Mouse (Mus musculus): ENCODE results near the gene Dcst1. TPM values are rescaled to one million over a fixed set of nuclear protein-coding genes. Genes with fewer than 3 reads are reported as not detected.

The Dcst1 gene
- polyA plus RNA-seq, 2 experiments, result 0.03 TPM; not detected in 1

DNA sequence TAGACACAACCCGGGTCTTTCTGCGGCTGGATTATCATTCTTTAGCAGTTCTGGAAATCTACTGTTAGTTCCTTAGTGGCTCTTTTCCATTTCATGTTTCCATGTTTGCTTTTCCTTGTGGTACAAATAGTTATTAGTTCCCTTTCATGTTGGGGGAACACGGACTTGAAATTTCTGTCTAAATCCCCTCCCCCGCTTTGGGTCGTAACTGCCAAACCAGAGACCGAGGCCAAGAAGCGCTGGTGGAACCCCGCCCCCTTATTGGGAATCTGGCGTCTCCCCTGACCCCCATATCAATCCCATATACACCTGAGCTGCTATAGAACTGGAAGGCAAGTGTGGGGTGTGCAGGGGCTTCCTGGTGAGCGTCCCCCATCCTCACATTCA, 30.4 kb upstream of the Dcst1 start:
- ATAC-seq (ENCODE audit: insufficient read depth) (no peak), DNase-seq (ENCODE audit: low read depth in 3 of 3, low spot score in 3 of 3) (no peak)
- 2% methylated on average over 10 of the region's 10 CpGs for WGBS (ENCODE audit: insufficient replicate concordance)
- Histone ChIP-seq H3K9me3 (ENCODE audit: control insufficient read depth, low read length) (no peaks in the 10 kb centered on the region), H3K36me3 (replicated peaks; ENCODE audit: control insufficient read depth, insufficient read depth, low read depth) (no peaks in the 10 kb centered on the region), H3K4me2 (ENCODE audit: low read depth) (peak overlapping the region; percentile 98), H3K4me1 (replicated peaks; ENCODE audit: control insufficient read depth in 2 of 2, insufficient read depth in 2 of 2, low read length in 1 of 2) (peaks cover 9 to 16% of the 10 kb centered on the region in 2 experiments), H3K4me3 (ENCODE audit: insufficient read depth in 1 of 2, low read depth in 2 of 2, low read length in 2 of 2) (peak overlapping the region; percentile 54 to 61), H3K27me3 (ENCODE audit: control insufficient read depth, insufficient read depth, low read length) (peaks cover 20% of the 10 kb centered on the region), H3K27ac (no peak overlapping the region), H3K9ac (replicated peaks) (peak overlapping the region; percentile 45)
- TF ChIP-seq CTCF (IDR thresholded peaks at IDR 0.05; ENCODE audit: low read depth) (no peak), EP300 (IDR thresholded peaks at IDR 0.05; ENCODE audit: low read depth) (no peak)

GRCm38 (mm10) chr3:89394894-89395256, 29.8 kb upstream of the Dcst1 start:
- under 1% methylated on average over 12 of the region's 12 CpGs for WGBS (ENCODE audit: insufficient replicate concordance)
- DNase-seq (ENCODE audit: low read depth in 3 of 3, low spot score in 3 of 3) (peak; percentile 68 to 74 (median 70)), ATAC-seq (ENCODE audit: insufficient read depth) (peak; percentile 20; the same call in 1 of the 2 replicates)

DNA sequence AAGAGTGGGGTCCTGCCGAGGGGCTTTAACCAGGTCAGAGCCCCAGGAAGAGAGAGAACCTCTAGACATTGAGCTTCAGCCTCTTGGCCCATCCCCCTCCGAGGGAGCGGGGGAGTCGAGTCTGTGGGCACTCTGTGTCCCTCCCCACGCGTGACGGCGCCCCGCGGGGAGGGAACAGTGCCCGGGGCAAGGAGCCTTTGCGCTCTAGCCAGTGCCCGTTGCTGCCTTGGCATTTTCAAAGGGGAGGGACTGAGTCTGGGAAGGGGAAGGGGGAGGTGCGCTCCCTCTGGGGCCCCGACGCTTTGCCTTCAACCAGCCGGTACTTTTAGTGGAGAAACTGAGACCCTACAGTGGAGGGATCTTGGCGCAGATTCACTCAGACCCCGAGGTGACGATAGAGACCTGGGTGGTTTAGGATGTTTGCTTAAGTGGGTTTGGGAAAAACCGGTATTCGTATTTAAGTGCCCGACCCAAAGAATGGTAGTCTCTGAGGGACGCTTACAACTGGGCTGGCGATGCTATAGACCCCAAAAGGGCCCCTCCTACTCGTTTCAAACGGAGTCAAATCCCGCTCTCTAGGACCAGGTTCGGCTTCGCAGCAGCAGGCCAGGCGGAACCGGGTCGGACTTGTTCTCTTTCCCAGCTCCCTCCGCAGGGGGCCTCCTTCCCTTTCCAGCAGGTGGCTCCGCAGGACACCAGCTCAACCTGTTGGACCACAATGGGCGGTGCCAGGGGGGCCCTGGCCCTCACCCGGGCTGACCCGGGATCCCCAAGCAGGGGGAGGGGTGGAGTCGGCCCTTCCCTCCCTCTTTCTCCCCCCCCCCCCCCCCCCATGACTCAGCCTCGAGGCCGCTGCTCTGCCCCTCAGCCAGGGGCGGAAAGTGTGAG, 29.2 kb upstream of the Dcst1 start, which contains the start of gene Zbtb7b:
Gene Zbtb7b, minus strand, starts transcription at position 771 of the 888 bp plus-strand sequence.
- Histone ChIP-seq H3K9me3 (ENCODE audit: control insufficient read depth, low read length) (no peaks in the 10 kb centered on the region), H3K4me2 (ENCODE audit: low read depth) (peak within 1 kb of the TSS; percentile 98), H3K36me3 (replicated peaks; ENCODE audit: control insufficient read depth, insufficient read depth, low read depth) (no peaks in the 10 kb centered on the region), H3K4me1 (replicated peaks; ENCODE audit: control insufficient read depth in 2 of 2, insufficient read depth in 2 of 2, low read length in 1 of 2) (peaks cover 9 to 19% of the 10 kb centered on the region in 2 experiments), H3K27ac (peak within 1 kb of the TSS; percentile 51), H3K4me3 (ENCODE audit: insufficient read depth in 1 of 2, low read depth in 2 of 2, low read length in 2 of 2) (peak within 1 kb of the TSS; percentile 54 to 61), H3K9ac (replicated peaks) (peak within 1 kb of the TSS; percentile 63), H3K27me3 (ENCODE audit: control insufficient read depth, insufficient read depth, low read length) (peaks cover 20% of the 10 kb centered on the region)
- ATAC-seq (ENCODE audit: insufficient read depth) (peak; percentile 64), DNase-seq (ENCODE audit: low read depth in 3 of 3, low spot score in 3 of 3) (no peak)
- WGBS (ENCODE audit: insufficient replicate concordance), result under 1% methylated on average over 41 of the region's 42 CpGs
- TF ChIP-seq EP300 (IDR thresholded peaks at IDR 0.05; ENCODE audit: low read depth) (no peak), CTCF (IDR thresholded peaks at IDR 0.05; ENCODE audit: low read depth) (peak; percentile 62)

More at GRCm38 (mm10) chr3:89394894-89395256, 29.8 kb upstream of the Dcst1 start:
- peaks cover 20% of the 10 kb centered on the region for H3K27me3 ChIP-seq (ENCODE audit: control insufficient read depth, insufficient read depth, low read length)
- H3K4me3 ChIP-seq (ENCODE audit: insufficient read depth in 1 of 2, low read depth in 2 of 2, low read length in 2 of 2), result peak overlapping the region; percentile 54 to 61
- peak overlapping the region; percentile 45 for H3K9ac ChIP-seq (replicated peaks)
- peaks cover 9 to 16% of the 10 kb centered on the region in 2 experiments for H3K4me1 ChIP-seq (replicated peaks; ENCODE audit: control insufficient read depth in 2 of 2, insufficient read depth in 2 of 2, low read length in 1 of 2)
- no peaks in the 10 kb centered on the region for H3K36me3 ChIP-seq (replicated peaks; ENCODE audit: control insufficient read depth, insufficient read depth, low read depth)
- peak overlapping the region; percentile 98 for H3K4me2 ChIP-seq (ENCODE audit: low read depth)
- no peak for TF ChIP-seq CTCF (IDR thresholded peaks at IDR 0.05; ENCODE audit: low read depth)
- TF ChIP-seq EP300 (IDR thresholded peaks at IDR 0.05; ENCODE audit: low read depth), result no peak; the same call in 1 of the 2 replicates
- H3K9me3 ChIP-seq (ENCODE audit: control insufficient read depth, low read length), result no peaks in the 10 kb centered on the region
- no peak overlapping the region for H3K27ac ChIP-seq

DNA sequence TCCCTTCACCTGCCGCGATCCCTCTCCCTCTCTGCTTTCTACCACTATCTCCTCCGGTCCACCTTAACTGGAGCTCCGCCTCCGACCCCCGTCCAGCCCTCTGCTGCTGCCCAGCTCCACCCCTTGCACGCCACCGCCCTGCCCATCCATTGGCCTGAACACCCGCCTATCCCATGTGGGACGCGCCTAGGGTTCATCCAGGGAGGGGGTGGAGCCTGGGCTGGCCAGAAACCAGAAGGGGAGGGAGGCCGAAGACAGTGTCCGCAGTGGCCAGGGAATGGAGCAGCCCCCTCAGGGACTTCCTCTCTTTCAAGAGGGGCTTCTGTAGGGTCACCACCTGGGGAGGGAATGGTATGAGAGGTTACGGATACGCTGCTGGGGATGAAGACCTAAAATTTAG, 28.6 kb upstream of the Dcst1 start:
- Histone ChIP-seq H3K27me3 (ENCODE audit: control insufficient read depth, insufficient read depth, low read length) (peaks cover 20% of the 10 kb centered on the region), H3K4me1 (replicated peaks; ENCODE audit: control insufficient read depth in 2 of 2, insufficient read depth in 2 of 2, low read length in 1 of 2) (peaks cover 9 to 22% of the 10 kb centered on the region in 2 experiments), H3K4me2 (ENCODE audit: low read depth) (peak overlapping the region; percentile 98), H3K36me3 (replicated peaks; ENCODE audit: control insufficient read depth, insufficient read depth, low read depth) (no peaks in the 10 kb centered on the region), H3K9me3 (ENCODE audit: control insufficient read depth, low read length) (no peaks in the 10 kb centered on the region), H3K9ac (replicated peaks) (peak overlapping the region; percentile 63), H3K27ac (peak overlapping the region; percentile 51), H3K4me3 (ENCODE audit: insufficient read depth in 1 of 2, low read depth in 2 of 2, low read length in 2 of 2) (peak overlapping the region; percentile 61 to 67)
- under 1% methylated on average over 15 of the region's 15 CpGs for WGBS (ENCODE audit: insufficient replicate concordance)
- ATAC-seq (ENCODE audit: insufficient read depth), result peak; percentile 89
- TF ChIP-seq CTCF (IDR thresholded peaks at IDR 0.05; ENCODE audit: low read depth) (0 out of 2 replicates have a peak, but pooled peaks have one; percentile 15), EP300 (IDR thresholded peaks at IDR 0.05; ENCODE audit: low read depth) (no peak)
- peak; percentile 88 to 90 (median 89) for DNase-seq (ENCODE audit: low read depth in 3 of 3, low spot score in 3 of 3)

DNA sequence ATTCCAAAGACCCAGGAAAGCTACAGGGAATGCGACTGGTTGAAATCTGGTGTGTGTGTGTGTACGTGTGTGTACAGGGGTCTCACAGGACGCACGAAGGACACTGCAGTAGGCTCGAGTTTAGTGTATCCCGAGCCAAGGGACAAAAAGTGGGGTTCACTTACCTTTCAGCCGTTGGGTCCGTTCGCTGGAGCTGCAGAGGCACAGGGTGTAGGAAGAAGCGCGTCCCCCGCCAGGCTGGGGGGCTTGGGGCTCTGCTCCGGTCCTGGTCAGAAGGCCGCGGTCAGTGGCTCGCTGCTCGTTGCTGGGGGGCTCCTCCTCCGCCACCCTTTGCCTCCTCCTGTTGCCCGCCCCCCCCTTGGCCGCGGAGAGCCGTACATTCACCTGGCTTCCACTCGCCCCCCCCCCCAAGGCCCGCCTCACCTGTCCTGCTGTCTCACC, 27.8 kb upstream of the Dcst1 start:
- H3K4me1 ChIP-seq (replicated peaks; ENCODE audit: control insufficient read depth in 2 of 2, insufficient read depth in 2 of 2, low read length in 1 of 2), result peaks cover 9 to 28% of the 10 kb centered on the region in 2 experiments

More for the DNA sequence above, 27.8 kb upstream of the Dcst1 start:
- WGBS (ENCODE audit: insufficient replicate concordance), result 1% methylated on average over 19 of the region's 24 CpGs
- no peak overlapping the region for H3K27ac ChIP-seq
- peak overlapping the region; percentile 12; the same call in 1 of the 2 replicates for H3K9ac ChIP-seq (replicated peaks)
- peak overlapping the region; percentile 98 for H3K4me2 ChIP-seq (ENCODE audit: low read depth)
- ATAC-seq (ENCODE audit: insufficient read depth), result no peak
- no peak for TF ChIP-seq CTCF (IDR thresholded peaks at IDR 0.05; ENCODE audit: low read depth)
- no peak for TF ChIP-seq EP300 (IDR thresholded peaks at IDR 0.05; ENCODE audit: low read depth)
- H3K36me3 ChIP-seq (replicated peaks; ENCODE audit: control insufficient read depth, insufficient read depth, low read depth), result no peaks in the 10 kb centered on the region
- peaks cover 20% of the 10 kb centered on the region for H3K27me3 ChIP-seq (ENCODE audit: control insufficient read depth, insufficient read depth, low read length)
- DNase-seq (ENCODE audit: low read depth in 3 of 3, low spot score in 3 of 3), result no peak
- no peaks in the 10 kb centered on the region for H3K9me3 ChIP-seq (ENCODE audit: control insufficient read depth, low read length)
- peak overlapping the region; percentile 60 to 61 for H3K4me3 ChIP-seq (ENCODE audit: insufficient read depth in 1 of 2, low read depth in 2 of 2, low read length in 2 of 2)
